In genomic region chr4:54999556-54999955, GRCm38 (mm10) we compare ENCODE assay signal across 26 mouse cellular contexts. TPM values are rescaled to one million over a fixed set of nuclear protein-coding genes. Genes with fewer than 3 reads are reported as not detected.
A peak's percentile ranks its signal among the peaks of the same experiment; 100 is the strongest.
DNase-seq lines count a peak whose midpoint lies in the region; ATAC-seq and TF ChIP-seq lines count a peak whose summit lies in the region.
"Had no signal": no experiment of that assay in that cellular context is flagged by ENCODE, and none has a peak within 500 bp of the region (broad histone marks: within the 10 kb centered on the region; RNA-seq: fewer than 3 reads in every experiment).

No protein-coding gene starts in this region.

- intact Hi-C loops in left cerebral cortex, adult 2 months (cut with DNase I): no loop called here

- no peak overlapping the region for H3K27ac ChIP-seq in left cerebral cortex, adult 2 months
- H3K27ac ChIP-seq: embryonic facial prominence, embryonic 13.5 days; embryonic facial prominence, embryonic 15.5 days; forebrain, embryonic 10.5 days; forebrain, embryonic 12.5 days had no signal

- H3K4me3 ChIP-seq in left cerebral cortex, adult 2 months: no peak overlapping the region
- H3K4me3 ChIP-seq: embryonic facial prominence, embryonic 13.5 days; embryonic facial prominence, embryonic 15.5 days; erythroblast, embryonic 14.5 days; forebrain, embryonic 10.5 days; forebrain, embryonic 12.5 days had no signal

- DNase-seq in frontal cortex, postnatal 14 days (ENCODE audit: low spot score in 2 of 2): no peak
- DNase-seq in ES-CJ7 (ENCODE audit: low read depth, low spot score) (peak; percentile 76), ZHBTc4 (ENCODE audit: low read depth, low spot score) (peak; percentile 73)
- DNase-seq in left cerebral cortex, adult 2 months (ENCODE audit: extremely low spot score in 1 of 2, low spot score in 2 of 2): no peak
- DNase-seq: adrenal gland, adult 2 months; adrenal gland, postnatal 10 days; adrenal gland, postnatal 25 days; B cell, adult 2 months; cerebellum, adult 11 months; cerebellum, adult 18-20 months; cerebellum, adult 8-10 months; cerebellum, adult 9-11 months; cerebellum, postnatal 14 days; cerebellum, postnatal 36 days; embryo, embryonic 11 days had no signal

- peak; percentile 59 for ATAC-seq in frontal cortex, adult (ENCODE audit: low TSS enrichment)
- ATAC-seq: CD4-positive, CD25-positive, alpha-beta regulatory T cell, adult 4 months; forebrain, embryonic 14.5 days; forebrain, embryonic 16.5 days had no signal

- TF ChIP-seq CTCF in left cerebral cortex, adult 2 months (IDR thresholded peaks at IDR 0.05): no peak

RNA-seq across cellular contexts. Expression of gene Zfp462, which starts 54.7 kb away (rescaled TPM):
- 10 to 100 TPM; 46.1 to 66.2 TPM for total RNA-seq in left cerebral cortex, adult 2 months (2021)
- total RNA-seq: CH12.LX, MEL had no signal

Comparison
In these comparisons a context has a peak if more than half of its experiments do, and no peak if none do; other contexts are left out.
1. DNase-seq: peak in ES-CJ7 (single experiment) and ZHBTc4 (single experiment); none in frontal cortex, postnatal 14 days (0 of 2) and left cerebral cortex, adult 2 months (0 of 2).